Mouse (Mus musculus): ENCODE measurements around the gene 2300009A05Rik. TPM values are rescaled to one million over a fixed set of nuclear protein-coding genes. Genes with fewer than 3 reads are reported as not detected.

The 2300009A05Rik gene
- polyA plus RNA-seq (2021; fragmentation: Nextera tagmentation) = 27.0 and 72.9 TPM in 2 replicates
- long read RNA-seq, experiment 1, transcript 2300009A05Rik-202 (1 exons, 1,771 nt) = major isoform, 9 of 13 reads
- long read RNA-seq, experiment 1, partial matches to known transcripts = 0 of 13 reads
- long read RNA-seq, experiment 1, other reads (novel, unspliced or antisense) = 3 of 13 reads
- long read RNA-seq, experiment 2, transcript 2300009A05Rik-201 (2 exons, 595 nt) = major isoform, 17 of 18 reads
- long read RNA-seq, experiment 2, partial matches to known transcripts = 0 of 18 reads
- long read RNA-seq, experiment 2, other reads (novel, unspliced or antisense) = 0 of 18 reads

GRCm38 (mm10) chr9:63398611-63399462 lies at the start of gene 2300009A05Rik:
TSS of gene 2300009A05Rik (minus strand) at chr9:63399246.

GRCm38 (mm10) chr9:63377270-63378142 lies 21.5 kb downstream of the 2300009A05Rik start, which contains the start of gene Map2k5:
TSS of gene Map2k5 (minus strand) at chr9:63377902.

Other genes with a start within 250 kb of the 2300009A05Rik start
- 23.4 and 27.6 TPM in 2 replicates for gene Map2k5, start 21.3 kb downstream of the 2300009A05Rik start, polyA plus RNA-seq (2021; fragmentation: Nextera tagmentation)
- gene Iqch, start 203.2 kb upstream of the 2300009A05Rik start, polyA plus RNA-seq (2021; fragmentation: Nextera tagmentation) = 0.07 TPM in 1 of 2 replicates, not detected in the other
- 22.0 and 32.9 TPM in 2 replicates for gene Aagab, start 203.4 kb upstream of the 2300009A05Rik start, polyA plus RNA-seq (2021; fragmentation: Nextera tagmentation)

Measured in left cerebral cortex, adult 6 months (tissue).